Mouse (Mus musculus): ENCODE measurements around the gene Myh9.

- TF ChIP-seq CTCF (IDR thresholded peaks at IDR 0.05) (no peak), EP300 (IDR thresholded peaks at IDR 0.05) (peak; percentile 61)
Measured at GRCm38 (mm10) chr15:77822057-77822466, 19.9 kb downstream of the Myh9 start.

All from lung, postnatal 0 days (tissue).